Mouse (Mus musculus) left cerebral cortex, postnatal 36 days (tissue): ENCODE measurements around the gene Vamp3. TPM values are rescaled to one million over a fixed set of nuclear protein-coding genes. Genes with fewer than 3 reads are reported as not detected.
"Not testable (repeated sequence)": the region's sequence is repeated elsewhere in the genome, so short reads cannot be mapped to it uniquely, and the experiment has no call there.

ENCODE experiments used
- DNase-seq, 2 experiments: peaks; one replicate each; pipeline ENCODE4 v3.0.0; 2021 to 2022; ENCODE audit warnings: low spot score in 2 of 2, mixed read lengths in 1 of 2
- intact Hi-C: fragments of 180-260 bp; cut with DNase I; formaldehyde crosslinking; loops from one replicate; pipeline ENCODE4 v1.15.1; 2025
- total RNA-seq, 2 experiments: library from RNA; stranded (reverse); gene quantifications; 2 replicates each; pipeline ENCODE4 v1.2.3; 2021

Gene Vamp3
- total RNA-seq, 2 experiments from 2014 or later: 30.8 to 31.6 TPM

- intact Hi-C loops: no loop called here
- DNase-seq: no peak
Observed at GRCm38 (mm10) chr4:151051162-151051561, 6.6 kb downstream of the Vamp3 start.

- no peak for DNase-seq
- intact Hi-C loops: loop anchor here (10.0 kb wide), 1 partner anchor 818 kb away; the partner anchor contains the start of gene Camta1
Observed at GRCm38 (mm10) chr4:151046524-151046923, 11.2 kb downstream of the Vamp3 start.

GRCm38 (mm10) chr4:151044944-151045570 is 12.7 kb downstream of the Vamp3 start:
- intact Hi-C loops: loop anchor here (10.0 kb wide), 1 partner anchor 820 kb away; the partner anchor contains the start of gene Camta1
- peak; percentile 55 to 70 for DNase-seq

GRCm38 (mm10) chr4:151044037-151044943 is 13.5 kb downstream of the Vamp3 start, which contains the start of gene Per3:
TSS of gene Per3 (minus strand) at chr4:151044665.
- DNase-seq: peak; percentile 99
- intact Hi-C loops: loop anchor here (10.0 kb wide), 1 partner anchor 821 kb away; the partner anchor contains the start of gene Camta1

- intact Hi-C loops: loop anchor here (10.0 kb wide), 1 partner anchor 822 kb away; the partner anchor contains the start of gene Camta1
- no peak for DNase-seq
Observed at GRCm38 (mm10) chr4:151043281-151043680, 14.5 kb downstream of the Vamp3 start.

GRCm38 (mm10) chr4:151041506-151041905 is 16.3 kb downstream of the Vamp3 start:
- intact Hi-C loops: loop anchor here (10.0 kb wide), 1 partner anchor 823 kb away; the partner anchor contains the start of gene Camta1
- peak; percentile 56 to 60 for DNase-seq

- DNase-seq: no peak
Observed at GRCm38 (mm10) chr4:151037800-151038199, 20.0 kb downstream of the Vamp3 start.

GRCm38 (mm10) chr4:151036521-151036920 is 21.2 kb downstream of the Vamp3 start:
- DNase-seq: no peak
- intact Hi-C loops: no loop called here

More at GRCm38 (mm10) chr4:151037800-151038199, 20.0 kb downstream of the Vamp3 start:
- intact Hi-C loops: no loop called here

- intact Hi-C loops: no loop called here
- DNase-seq: no peak
Observed at GRCm38 (mm10) chr4:151027001-151027400, 30.8 kb downstream of the Vamp3 start.

GRCm38 (mm10) chr4:151024152-151024551 is 33.6 kb downstream of the Vamp3 start:
- DNase-seq: no peak
- intact Hi-C loops: no loop called here

GRCm38 (mm10) chr4:151017356-151017755 is 40.4 kb downstream of the Vamp3 start:
- intact Hi-C loops, DNase-seq: not testable (repeated sequence)

GRCm38 (mm10) chr4:151015946-151016345 is 41.8 kb downstream of the Vamp3 start:
- intact Hi-C loops: no loop called here
- no peak for DNase-seq

- DNase-seq: no peak
- intact Hi-C loops: no loop called here
Observed at GRCm38 (mm10) chr4:151010316-151010715, 47.4 kb downstream of the Vamp3 start.

- intact Hi-C loops: no loop called here
- peak in 1 of 2 experiments; percentile 9 for DNase-seq
Observed at GRCm38 (mm10) chr4:151006945-151007344, 50.8 kb downstream of the Vamp3 start.

- DNase-seq: no peak
- intact Hi-C loops: no loop called here
Observed at GRCm38 (mm10) chr4:151005656-151006318, 52.0 kb downstream of the Vamp3 start.

- intact Hi-C loops: no loop called here
- DNase-seq: no peak
Observed at GRCm38 (mm10) chr4:151001397-151001796, 56.4 kb downstream of the Vamp3 start.

GRCm38 (mm10) chr4:150998626-150999025 is 59.1 kb downstream of the Vamp3 start:
- no peak for DNase-seq
- intact Hi-C loops: no loop called here
